Mouse (Mus musculus) erythroblast, embryonic 14.5 days (primary cell): ENCODE results near the gene Znrf1. TPM values are rescaled to one million over a fixed set of nuclear protein-coding genes. Genes with fewer than 3 reads are reported as not detected.
A peak's percentile ranks its signal among the peaks of the same experiment; 100 is the strongest.

ENCODE experiments used
- H3K27me3 ChIP-seq: 2 replicates; pipeline ENCODE4 v1.6.1; 2012; ENCODE audit warnings: inconsistent platforms; ENCODE audit not compliant: control insufficient read depth
- H3K36me3 ChIP-seq: 2 replicates; pipeline ENCODE4 v1.6.1; 2012; ENCODE audit warnings: mild to moderate bottlenecking, inconsistent platforms; ENCODE audit not compliant: control insufficient read depth
- H3K4me1 ChIP-seq: 2 replicates; pipeline ENCODE4 v1.6.1; 2012; ENCODE audit warnings: inconsistent platforms; ENCODE audit not compliant: control insufficient read depth
- H3K4me3 ChIP-seq: replicated peaks from 2 replicates; pipeline ENCODE3; 2012; ENCODE audit warnings: moderate library complexity, mild to moderate bottlenecking, inconsistent platforms
- H3K9me3 ChIP-seq: 2 replicates; pipeline ENCODE4 v1.6.1; 2012; ENCODE audit warnings: low read length, inconsistent platforms, mixed read lengths; ENCODE audit not compliant: control insufficient read depth
- GATA1 ChIP-seq: IDR thresholded peaks from 2 replicates; pipeline ENCODE4 v1.6.1; 2012; ENCODE audit warnings: low read length, inconsistent platforms, mixed read lengths
- TAL1 ChIP-seq: IDR thresholded peaks from 3 replicates; pipeline ENCODE4 v1.6.1; 2012; ENCODE audit warnings: low read length, inconsistent platforms, mixed read lengths
- polyA plus RNA-seq: library from polyadenylated mRNA; stranded (reverse); fragments of >175 nt; gene quantifications from 2 replicates; pipeline ENCODE4 v1.2.3, GENCODE M21; 2012

The Znrf1 gene
- polyA plus RNA-seq, 1 experiment: 0.85 TPM

GRCm38 (mm10) chr8:111528071-111528470 lies 7.8 kb upstream of the Znrf1 start:
- no peaks in the 10 kb centered on the region for H3K9me3 ChIP-seq
- H3K36me3 ChIP-seq: no peaks in the 10 kb centered on the region
- no peak overlapping the region for H3K4me3 ChIP-seq
- TF ChIP-seq TAL1 (no peak), GATA1 (no peak)
- H3K27me3 ChIP-seq: no peaks in the 10 kb centered on the region; the same call in 1 of the 2 replicates
- H3K4me1 ChIP-seq: no peaks in the 10 kb centered on the region; the same call in none of the 2 replicates

GRCm38 (mm10) chr8:111531191-111531590 lies 4.7 kb upstream of the Znrf1 start:
- Histone ChIP-seq H3K27me3 (no peaks in the 10 kb centered on the region; the same call in 1 of the 2 replicates), H3K36me3 (no peaks in the 10 kb centered on the region), H3K4me3 (no peak overlapping the region), H3K9me3 (no peaks in the 10 kb centered on the region), H3K4me1 (peaks cover 3% of the 10 kb centered on the region)
- TF ChIP-seq GATA1 (no peak), TAL1 (no peak)

- no peak for TF ChIP-seq TAL1
- no peaks in the 10 kb centered on the region for H3K9me3 ChIP-seq
- H3K36me3 ChIP-seq: no peaks in the 10 kb centered on the region
- no peak overlapping the region for H3K4me3 ChIP-seq
- H3K4me1 ChIP-seq: peaks cover 7% of the 10 kb centered on the region
- H3K27me3 ChIP-seq: peaks cover 3% of the 10 kb centered on the region
These were observed 4.3 kb upstream of the Znrf1 start for GRCm38 (mm10) chr8:111531621-111532020.

GRCm38 (mm10) chr8:111533503-111533902 lies 2.4 kb upstream of the Znrf1 start:
- no peaks in the 10 kb centered on the region for H3K9me3 ChIP-seq
- peaks cover 16% of the 10 kb centered on the region for H3K27me3 ChIP-seq
- H3K36me3 ChIP-seq: no peaks in the 10 kb centered on the region
- peaks cover 24% of the 10 kb centered on the region for H3K4me1 ChIP-seq
- TF ChIP-seq GATA1 (no peak), TAL1 (no peak)
- H3K4me3 ChIP-seq: no peak overlapping the region

- H3K36me3 ChIP-seq: no peaks in the 10 kb centered on the region
- H3K4me3 ChIP-seq: no peak overlapping the region
- TF ChIP-seq GATA1 (no peak), TAL1 (no peak)
- H3K9me3 ChIP-seq: no peaks in the 10 kb centered on the region
- H3K4me1 ChIP-seq: peaks cover 27% of the 10 kb centered on the region
- peaks cover 16% of the 10 kb centered on the region for H3K27me3 ChIP-seq
These were observed 406 bp upstream of the Znrf1 start for GRCm38 (mm10) chr8:111535491-111535890.

GRCm38 (mm10) chr8:111536978-111537764 lies 1.3 kb downstream of the Znrf1 start:
- TF ChIP-seq TAL1 (no peak), GATA1 (no peak)

GRCm38 (mm10) chr8:111537765-111538158 lies 1.9 kb downstream of the Znrf1 start:
- TF ChIP-seq TAL1: no peak
- no peak for TF ChIP-seq GATA1
- Histone ChIP-seq H3K9me3 (no peaks in the 10 kb centered on the region), H3K36me3 (no peaks in the 10 kb centered on the region), H3K4me1 (peaks cover 41% of the 10 kb centered on the region), H3K27me3 (peaks cover 16% of the 10 kb centered on the region), H3K4me3 (peak overlapping the region; percentile 73)

More at GRCm38 (mm10) chr8:111536978-111537764, 1.3 kb downstream of the Znrf1 start:
- Histone ChIP-seq H3K4me1 (peaks cover 39% of the 10 kb centered on the region), H3K27me3 (peaks cover 16% of the 10 kb centered on the region), H3K4me3 (peak overlapping the region; percentile 73), H3K9me3 (no peaks in the 10 kb centered on the region), H3K36me3 (no peaks in the 10 kb centered on the region)

GRCm38 (mm10) chr8:111538194-111538593 lies 2.3 kb downstream of the Znrf1 start:
- TF ChIP-seq GATA1 (no peak), TAL1 (no peak)
- Histone ChIP-seq H3K27me3 (peaks cover 16% of the 10 kb centered on the region), H3K36me3 (no peaks in the 10 kb centered on the region), H3K9me3 (no peaks in the 10 kb centered on the region), H3K4me1 (peaks cover 44% of the 10 kb centered on the region), H3K4me3 (peak overlapping the region; percentile 73)

- no peak overlapping the region for H3K4me3 ChIP-seq
- H3K4me1 ChIP-seq: peaks cover 48% of the 10 kb centered on the region
These were observed 3.7 kb downstream of the Znrf1 start for GRCm38 (mm10) chr8:111539422-111540076.

More at GRCm38 (mm10) chr8:111539422-111540076, 3.7 kb downstream of the Znrf1 start:
- Histone ChIP-seq H3K27me3 (peaks cover 16% of the 10 kb centered on the region), H3K36me3 (no peaks in the 10 kb centered on the region; the same call in 1 of the 2 replicates), H3K9me3 (peaks cover 4% of the 10 kb centered on the region; the same call in 1 of the 2 replicates)
- no peak for TF ChIP-seq GATA1
- no peak for TF ChIP-seq TAL1
